Mouse (Mus musculus): ENCODE results near the gene Krtap5-4. TPM values are rescaled to one million over a fixed set of nuclear protein-coding genes. Genes with fewer than 3 reads are reported as not detected.
"Not testable (repeated sequence)": the region's sequence is repeated elsewhere in the genome, so short reads cannot be mapped to it uniquely, and the experiment has no call there.

Krtap5-4 gene
- not detected in 2 replicates for polyA plus RNA-seq (2015; fragmentation: Nextera tagmentation; extraction: Ambion mirVana)

- Histone ChIP-seq H3K9me3 (ENCODE audit: control insufficient read depth, low read length) (no peaks in the 10 kb centered on the region), H3K27ac (ENCODE audit: low read length) (no peak within 1 kb of the TSS), H3K4me2 (ENCODE audit: low read length) (no peak within 1 kb of the TSS), H3K4me1 (replicated peaks; ENCODE audit: control insufficient read depth, insufficient read depth, low read length) (no peaks in the 10 kb centered on the region), H3K4me3 (replicated peaks; ENCODE audit: low read length) (no peak within 1 kb of the TSS), H3K9ac (replicated peaks; ENCODE audit: low read depth, low read length) (no peak within 1 kb of the TSS), H3K36me3 (ENCODE audit: control insufficient read depth, insufficient read depth) (no peaks in the 10 kb centered on the region), H3K27me3 (replicated peaks; ENCODE audit: control insufficient read depth, insufficient read depth, low read length) (no peaks in the 10 kb centered on the region)
- no peak for ATAC-seq
- 67% methylated on average over 3 of the region's 3 CpGs for WGBS
Observed at GRCm38 (mm10) chr7:142303249-142303648, at the start of gene Krtap5-4. TSS of gene Krtap5-4 (plus strand) at chr7:142303549.

DNA sequence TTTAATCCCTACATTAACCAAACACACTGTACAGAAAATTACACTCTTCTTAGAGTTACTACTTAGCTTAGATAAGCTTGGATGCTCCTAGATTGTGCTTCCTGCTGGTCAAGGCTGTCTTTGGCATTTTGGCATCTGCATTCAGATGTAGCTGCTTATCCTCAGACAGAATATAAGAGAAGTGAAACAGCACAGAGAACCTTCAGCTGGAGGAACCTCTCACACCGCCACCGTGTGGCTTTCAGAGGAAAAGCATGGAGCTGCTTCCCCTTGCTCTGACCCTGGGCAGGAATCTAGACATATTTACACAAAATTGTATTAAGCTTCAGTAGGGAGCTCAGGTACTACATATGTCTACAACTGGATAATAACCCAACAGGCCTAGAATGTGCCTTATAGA, 47.8 kb upstream of the Krtap5-4 start:
- ATAC-seq: no peak
- H3K9me3 ChIP-seq (ENCODE audit: control insufficient read depth, low read length): no peaks in the 10 kb centered on the region
- no peak overlapping the region for H3K27ac ChIP-seq (ENCODE audit: low read length)
- no peaks in the 10 kb centered on the region for H3K36me3 ChIP-seq (ENCODE audit: control insufficient read depth, insufficient read depth)
- H3K9ac ChIP-seq (replicated peaks; ENCODE audit: low read depth, low read length): no peak overlapping the region
- WGBS: 1% methylated on average over 2 of the region's 2 CpGs
- H3K4me2 ChIP-seq (ENCODE audit: low read length): no peak overlapping the region
- H3K4me1 ChIP-seq (replicated peaks; ENCODE audit: control insufficient read depth, insufficient read depth, low read length): no peaks in the 10 kb centered on the region
- no peaks in the 10 kb centered on the region for H3K27me3 ChIP-seq (replicated peaks; ENCODE audit: control insufficient read depth, insufficient read depth, low read length)
- no peak overlapping the region for H3K4me3 ChIP-seq (replicated peaks; ENCODE audit: low read length)

GRCm38 (mm10) chr7:142258254-142258653, 45.1 kb upstream of the Krtap5-4 start, which contains the start of gene Gm2431:
TSS of gene Gm2431 (minus strand) at chr7:142258354.
- H3K36me3 ChIP-seq (ENCODE audit: control insufficient read depth, insufficient read depth); H3K4me1 ChIP-seq (replicated peaks; ENCODE audit: control insufficient read depth, insufficient read depth, low read length); H3K27ac ChIP-seq (ENCODE audit: low read length); ATAC-seq; H3K4me3 ChIP-seq (replicated peaks; ENCODE audit: low read length); H3K4me2 ChIP-seq (ENCODE audit: low read length); H3K9ac ChIP-seq (replicated peaks; ENCODE audit: low read depth, low read length); H3K27me3 ChIP-seq (replicated peaks; ENCODE audit: control insufficient read depth, insufficient read depth, low read length); H3K9me3 ChIP-seq (ENCODE audit: control insufficient read depth, low read length): not testable (repeated sequence)
- WGBS: 55% methylated on average over 1 of the region's 1 CpGs

DNA sequence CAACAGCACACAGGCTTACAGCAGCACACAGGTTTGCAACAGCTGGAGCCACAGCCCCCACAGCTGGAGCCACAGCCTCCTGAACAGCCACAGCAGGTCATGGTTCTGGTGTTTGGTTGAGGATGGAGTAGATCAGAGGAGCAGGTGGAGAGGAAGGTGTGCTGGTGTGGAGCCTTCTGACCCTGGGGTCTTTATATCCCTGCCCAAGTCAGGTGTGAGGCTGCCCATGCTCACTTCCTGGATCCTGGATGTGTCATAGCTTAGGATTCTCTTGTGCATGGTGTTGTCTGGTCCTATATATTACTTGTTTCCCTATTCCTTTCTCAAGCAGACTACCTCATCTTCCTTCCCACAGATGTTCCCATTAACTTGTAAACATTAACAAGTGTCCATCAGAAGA, 29.1 kb upstream of the Krtap5-4 start, which contains the start of gene Gm4559:
Gene Gm4559, minus strand, starts transcription at position 101 of the 400 bp plus-strand sequence.
- not testable (repeated sequence) for H3K9ac ChIP-seq (replicated peaks; ENCODE audit: low read depth, low read length); ATAC-seq; H3K27ac ChIP-seq (ENCODE audit: low read length); H3K4me1 ChIP-seq (replicated peaks; ENCODE audit: control insufficient read depth, insufficient read depth, low read length); H3K4me3 ChIP-seq (replicated peaks; ENCODE audit: low read length); H3K36me3 ChIP-seq (ENCODE audit: control insufficient read depth, insufficient read depth); H3K9me3 ChIP-seq (ENCODE audit: control insufficient read depth, low read length); H3K4me2 ChIP-seq (ENCODE audit: low read length); H3K27me3 ChIP-seq (replicated peaks; ENCODE audit: control insufficient read depth, insufficient read depth, low read length)

GRCm38 (mm10) chr7:142278183-142278582, 25.2 kb upstream of the Krtap5-4 start:
- not testable (repeated sequence) for H3K9me3 ChIP-seq (ENCODE audit: control insufficient read depth, low read length); H3K4me1 ChIP-seq (replicated peaks; ENCODE audit: control insufficient read depth, insufficient read depth, low read length); H3K27me3 ChIP-seq (replicated peaks; ENCODE audit: control insufficient read depth, insufficient read depth, low read length); H3K27ac ChIP-seq (ENCODE audit: low read length); H3K4me3 ChIP-seq (replicated peaks; ENCODE audit: low read length); H3K36me3 ChIP-seq (ENCODE audit: control insufficient read depth, insufficient read depth); H3K4me2 ChIP-seq (ENCODE audit: low read length); H3K9ac ChIP-seq (replicated peaks; ENCODE audit: low read depth, low read length)
- peak; percentile 40; the same call in 1 of the 2 replicates for ATAC-seq
- WGBS: 0% methylated on average over 3 of the region's 3 CpGs

DNA sequence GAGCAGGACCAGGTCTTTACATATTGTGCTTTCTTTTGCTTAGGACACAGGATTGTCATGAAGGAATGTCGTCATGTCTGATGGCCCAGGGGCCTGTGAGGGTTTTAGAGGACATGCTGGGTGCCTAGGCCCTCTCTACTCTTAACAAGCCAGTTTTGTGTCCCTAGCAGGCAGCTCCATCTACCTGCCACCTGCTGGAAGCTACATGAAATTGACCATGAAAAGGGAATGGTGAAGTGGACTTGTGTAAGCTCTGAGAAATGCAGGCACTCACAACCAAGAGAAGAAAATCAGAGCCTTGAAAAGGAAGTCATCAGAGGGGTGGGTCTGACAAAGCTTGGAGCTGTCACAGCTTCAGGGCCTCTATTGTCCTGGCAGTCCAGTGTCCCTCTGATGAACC, 24.1 kb upstream of the Krtap5-4 start:
- H3K36me3 ChIP-seq (ENCODE audit: control insufficient read depth, insufficient read depth); H3K4me2 ChIP-seq (ENCODE audit: low read length); ATAC-seq; H3K27ac ChIP-seq (ENCODE audit: low read length); H3K9ac ChIP-seq (replicated peaks; ENCODE audit: low read depth, low read length); H3K9me3 ChIP-seq (ENCODE audit: control insufficient read depth, low read length); H3K4me3 ChIP-seq (replicated peaks; ENCODE audit: low read length); H3K4me1 ChIP-seq (replicated peaks; ENCODE audit: control insufficient read depth, insufficient read depth, low read length): not testable (repeated sequence)
- peaks cover 10% of the 10 kb centered on the region for H3K27me3 ChIP-seq (replicated peaks; ENCODE audit: control insufficient read depth, insufficient read depth, low read length)
- 80% methylated on average over 1 of the region's 1 CpGs for WGBS

- H3K9me3 ChIP-seq (ENCODE audit: control insufficient read depth, low read length); H3K27ac ChIP-seq (ENCODE audit: low read length); ATAC-seq; H3K4me2 ChIP-seq (ENCODE audit: low read length); H3K4me3 ChIP-seq (replicated peaks; ENCODE audit: low read length); H3K9ac ChIP-seq (replicated peaks; ENCODE audit: low read depth, low read length); H3K36me3 ChIP-seq (ENCODE audit: control insufficient read depth, insufficient read depth): not testable (repeated sequence)
- WGBS: 29% methylated on average over 2 of the region's 2 CpGs
- H3K4me1 ChIP-seq (replicated peaks; ENCODE audit: control insufficient read depth, insufficient read depth, low read length): peaks cover 12% of the 10 kb centered on the region
- peaks cover 10% of the 10 kb centered on the region for H3K27me3 ChIP-seq (replicated peaks; ENCODE audit: control insufficient read depth, insufficient read depth, low read length)
Observed at GRCm38 (mm10) chr7:142282847-142283246, 20.5 kb upstream of the Krtap5-4 start.

DNA sequence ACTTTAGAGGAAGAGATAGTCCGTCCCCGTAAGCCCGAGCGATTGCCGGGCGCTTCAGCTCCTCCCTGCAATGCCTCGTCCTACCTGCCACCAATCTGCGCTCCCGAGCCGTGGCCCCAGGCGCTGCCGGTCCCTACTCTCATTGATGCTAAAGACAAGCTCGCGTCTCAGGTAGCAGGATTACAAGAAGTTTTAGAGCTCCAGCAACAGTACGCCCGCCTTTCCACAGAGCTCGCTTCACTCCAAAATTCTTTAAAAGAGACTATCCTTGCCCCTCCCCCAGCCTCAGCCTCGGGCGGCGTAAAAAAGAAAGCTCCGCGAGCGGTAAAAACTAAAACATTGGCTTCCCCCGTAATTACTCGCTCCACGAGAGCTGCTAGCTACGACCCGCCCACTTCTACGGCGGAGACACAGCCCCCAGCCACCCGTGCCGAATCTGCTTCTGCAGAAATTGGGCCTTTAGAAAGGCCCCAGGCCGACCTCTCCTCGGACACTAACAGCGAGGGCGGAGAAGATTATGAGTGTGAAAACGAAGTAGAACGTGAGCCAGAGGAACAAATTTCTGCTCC, 19.2 kb upstream of the Krtap5-4 start:
- peak overlapping the region; percentile 92 for H3K4me2 ChIP-seq (ENCODE audit: low read length)
- H3K9ac ChIP-seq (replicated peaks; ENCODE audit: low read depth, low read length): peak overlapping the region; percentile 64
- peaks cover 10% of the 10 kb centered on the region for H3K27me3 ChIP-seq (replicated peaks; ENCODE audit: control insufficient read depth, insufficient read depth, low read length)
- H3K4me1 ChIP-seq (replicated peaks; ENCODE audit: control insufficient read depth, insufficient read depth, low read length): peaks cover 12% of the 10 kb centered on the region
- H3K9me3 ChIP-seq (ENCODE audit: control insufficient read depth, low read length): no peaks in the 10 kb centered on the region
- peak overlapping the region; percentile 64 for H3K27ac ChIP-seq (ENCODE audit: low read length)
- WGBS: under 1% methylated on average over 38 of the region's 38 CpGs
- no peaks in the 10 kb centered on the region for H3K36me3 ChIP-seq (ENCODE audit: control insufficient read depth, insufficient read depth)
- H3K4me3 ChIP-seq (replicated peaks; ENCODE audit: low read length): peak overlapping the region; percentile 64
- ATAC-seq: peak; percentile 81

GRCm38 (mm10) chr7:142284615-142285080, 18.7 kb upstream of the Krtap5-4 start:
- peak overlapping the region; percentile 64 for H3K9ac ChIP-seq (replicated peaks; ENCODE audit: low read depth, low read length)
- peak overlapping the region; percentile 64 for H3K4me3 ChIP-seq (replicated peaks; ENCODE audit: low read length)
- H3K36me3 ChIP-seq (ENCODE audit: control insufficient read depth, insufficient read depth): no peaks in the 10 kb centered on the region
- H3K27me3 ChIP-seq (replicated peaks; ENCODE audit: control insufficient read depth, insufficient read depth, low read length): peaks cover 10% of the 10 kb centered on the region
- peak overlapping the region; percentile 64 for H3K27ac ChIP-seq (ENCODE audit: low read length)
- ATAC-seq: peak; percentile 87
- WGBS: under 1% methylated on average over 19 of the region's 19 CpGs
- H3K4me2 ChIP-seq (ENCODE audit: low read length): peak overlapping the region; percentile 92
- H3K9me3 ChIP-seq (ENCODE audit: control insufficient read depth, low read length): no peaks in the 10 kb centered on the region
- peaks cover 12% of the 10 kb centered on the region for H3K4me1 ChIP-seq (replicated peaks; ENCODE audit: control insufficient read depth, insufficient read depth, low read length)
